Mouse (Mus musculus): ENCODE results near the gene Meis2. TPM values are rescaled to one million over a fixed set of nuclear protein-coding genes. Genes with fewer than 3 reads are reported as not detected.

The Meis2 gene
- 22.1 and 22.6 TPM in 2 replicates for polyA plus RNA-seq (2015; fragmentation: Nextera tagmentation; extraction: Ambion mirVana)

GRCm38 (mm10) chr2:116065570-116066005 lies at the start of gene Meis2:
Gene Meis2 (minus strand): TSS chr2:116065839.
- no peaks in the 10 kb centered on the region for H3K27me3 ChIP-seq (ENCODE audit: control insufficient read depth, insufficient read depth, low read length)
- H3K4me2 ChIP-seq (ENCODE audit: low read depth, low read length): peak within 1 kb of the TSS; percentile 90
- no peaks in the 10 kb centered on the region for H3K36me3 ChIP-seq (ENCODE audit: control insufficient read depth, insufficient read depth)
- H3K9ac ChIP-seq (ENCODE audit: low read length): peak within 1 kb of the TSS; percentile 86
- WGBS: under 1% methylated on average over 36 of the region's 37 CpGs
- H3K4me1 ChIP-seq (ENCODE audit: control insufficient read depth, insufficient read depth, low read length): peaks cover 5% of the 10 kb centered on the region; the same call in 1 of the 2 replicates
- ATAC-seq (replicated peaks; ENCODE audit: extremely low read depth, insufficient read depth, low FRiP score): peak; percentile 81
- no peaks in the 10 kb centered on the region for H3K9me3 ChIP-seq (replicated peaks; ENCODE audit: control insufficient read depth, low read length)
- H3K4me3 ChIP-seq (ENCODE audit: low read length): peak within 1 kb of the TSS; percentile 76
- peak within 1 kb of the TSS; percentile 99 for H3K27ac ChIP-seq (ENCODE audit: low read length)

- H3K27ac ChIP-seq (ENCODE audit: low read length): no peak overlapping the region
- no peaks in the 10 kb centered on the region for H3K27me3 ChIP-seq (ENCODE audit: control insufficient read depth, insufficient read depth, low read length)
- no peak overlapping the region for H3K9ac ChIP-seq (ENCODE audit: low read length)
- 59% methylated on average over 4 of the region's 4 CpGs for WGBS
- ATAC-seq (replicated peaks; ENCODE audit: extremely low read depth, insufficient read depth, low FRiP score): no peak
- no peaks in the 10 kb centered on the region; the same call in 1 of the 2 replicates for H3K9me3 ChIP-seq (replicated peaks; ENCODE audit: control insufficient read depth, low read length)
- H3K36me3 ChIP-seq (ENCODE audit: control insufficient read depth, insufficient read depth): no peaks in the 10 kb centered on the region
- no peak overlapping the region for H3K4me3 ChIP-seq (ENCODE audit: low read length)
- H3K4me1 ChIP-seq (ENCODE audit: control insufficient read depth, insufficient read depth, low read length): no peaks in the 10 kb centered on the region; the same call in 1 of the 2 replicates
- no peak overlapping the region for H3K4me2 ChIP-seq (ENCODE audit: low read depth, low read length)
Observed at GRCm38 (mm10) chr2:116106194-116106593, 40.6 kb upstream of the Meis2 start.

GRCm38 (mm10) chr2:116105179-116105578 lies 39.5 kb upstream of the Meis2 start:
- Histone ChIP-seq H3K36me3 (ENCODE audit: control insufficient read depth, insufficient read depth) (no peaks in the 10 kb centered on the region), H3K4me1 (ENCODE audit: control insufficient read depth, insufficient read depth, low read length) (no peaks in the 10 kb centered on the region; the same call in 1 of the 2 replicates), H3K9ac (ENCODE audit: low read length) (no peak overlapping the region), H3K27me3 (ENCODE audit: control insufficient read depth, insufficient read depth, low read length) (no peaks in the 10 kb centered on the region), H3K4me3 (ENCODE audit: low read length) (no peak overlapping the region), H3K4me2 (ENCODE audit: low read depth, low read length) (no peak overlapping the region), H3K9me3 (replicated peaks; ENCODE audit: control insufficient read depth, low read length) (no peaks in the 10 kb centered on the region; the same call in 1 of the 2 replicates), H3K27ac (ENCODE audit: low read length) (no peak overlapping the region)
- 47% methylated on average over 3 of the region's 3 CpGs for WGBS
- no peak for ATAC-seq (replicated peaks; ENCODE audit: extremely low read depth, insufficient read depth, low FRiP score)

- WGBS: 45% methylated on average over 5 of the region's 5 CpGs
- no peak for ATAC-seq (replicated peaks; ENCODE audit: extremely low read depth, insufficient read depth, low FRiP score)
Observed at GRCm38 (mm10) chr2:116103411-116103996, 37.9 kb upstream of the Meis2 start.

GRCm38 (mm10) chr2:116101221-116101620 lies 35.6 kb upstream of the Meis2 start:
- Histone ChIP-seq H3K27ac (ENCODE audit: low read length) (no peak overlapping the region), H3K27me3 (ENCODE audit: control insufficient read depth, insufficient read depth, low read length) (no peaks in the 10 kb centered on the region), H3K4me2 (ENCODE audit: low read depth, low read length) (no peak overlapping the region), H3K4me1 (ENCODE audit: control insufficient read depth, insufficient read depth, low read length) (peaks cover 3% of the 10 kb centered on the region; the same call in 1 of the 2 replicates), H3K9me3 (replicated peaks; ENCODE audit: control insufficient read depth, low read length) (no peaks in the 10 kb centered on the region), H3K4me3 (ENCODE audit: low read length) (no peak overlapping the region), H3K36me3 (ENCODE audit: control insufficient read depth, insufficient read depth) (no peaks in the 10 kb centered on the region), H3K9ac (ENCODE audit: low read length) (no peak overlapping the region)
- ATAC-seq (replicated peaks; ENCODE audit: extremely low read depth, insufficient read depth, low FRiP score): no peak

More at GRCm38 (mm10) chr2:116103411-116103996, 37.9 kb upstream of the Meis2 start:
- Histone ChIP-seq H3K9me3 (replicated peaks; ENCODE audit: control insufficient read depth, low read length) (no peaks in the 10 kb centered on the region), H3K4me2 (ENCODE audit: low read depth, low read length) (no peak overlapping the region), H3K27ac (ENCODE audit: low read length) (no peak overlapping the region), H3K36me3 (ENCODE audit: control insufficient read depth, insufficient read depth) (no peaks in the 10 kb centered on the region), H3K4me3 (ENCODE audit: low read length) (no peak overlapping the region), H3K9ac (ENCODE audit: low read length) (no peak overlapping the region), H3K4me1 (ENCODE audit: control insufficient read depth, insufficient read depth, low read length) (no peaks in the 10 kb centered on the region; the same call in 1 of the 2 replicates), H3K27me3 (ENCODE audit: control insufficient read depth, insufficient read depth, low read length) (no peaks in the 10 kb centered on the region)

- H3K4me3 ChIP-seq (ENCODE audit: low read length): no peak overlapping the region
- no peaks in the 10 kb centered on the region for H3K36me3 ChIP-seq (ENCODE audit: control insufficient read depth, insufficient read depth)
- H3K4me1 ChIP-seq (ENCODE audit: control insufficient read depth, insufficient read depth, low read length): no peaks in the 10 kb centered on the region
- no peak for ATAC-seq (replicated peaks; ENCODE audit: extremely low read depth, insufficient read depth, low FRiP score)
- no peaks in the 10 kb centered on the region for H3K27me3 ChIP-seq (ENCODE audit: control insufficient read depth, insufficient read depth, low read length)
- H3K9ac ChIP-seq (ENCODE audit: low read length): no peak overlapping the region
- H3K27ac ChIP-seq (ENCODE audit: low read length): no peak overlapping the region
- H3K9me3 ChIP-seq (replicated peaks; ENCODE audit: control insufficient read depth, low read length): peaks cover 5% of the 10 kb centered on the region
- 78% methylated on average over 2 of the region's 2 CpGs for WGBS
- H3K4me2 ChIP-seq (ENCODE audit: low read depth, low read length): no peak overlapping the region
Observed at GRCm38 (mm10) chr2:116080961-116081360, 15.3 kb upstream of the Meis2 start.

GRCm38 (mm10) chr2:116078841-116079240 lies 13.2 kb upstream of the Meis2 start:
- H3K27me3 ChIP-seq (ENCODE audit: control insufficient read depth, insufficient read depth, low read length): peaks cover 5% of the 10 kb centered on the region; the same call in 1 of the 2 replicates
- H3K27ac ChIP-seq (ENCODE audit: low read length): no peak overlapping the region
- peaks cover 5% of the 10 kb centered on the region for H3K9me3 ChIP-seq (replicated peaks; ENCODE audit: control insufficient read depth, low read length)
- no peak overlapping the region for H3K4me3 ChIP-seq (ENCODE audit: low read length)
- peaks cover 5% of the 10 kb centered on the region; the same call in 1 of the 2 replicates for H3K4me1 ChIP-seq (ENCODE audit: control insufficient read depth, insufficient read depth, low read length)
- no peak for ATAC-seq (replicated peaks; ENCODE audit: extremely low read depth, insufficient read depth, low FRiP score)
- H3K9ac ChIP-seq (ENCODE audit: low read length): no peak overlapping the region
- H3K36me3 ChIP-seq (ENCODE audit: control insufficient read depth, insufficient read depth): no peaks in the 10 kb centered on the region
- WGBS: 80% methylated on average over 2 of the region's 2 CpGs
- no peak overlapping the region for H3K4me2 ChIP-seq (ENCODE audit: low read depth, low read length)

GRCm38 (mm10) chr2:116077716-116078115 lies 12.1 kb upstream of the Meis2 start:
- H3K27ac ChIP-seq (ENCODE audit: low read length): no peak overlapping the region
- H3K36me3 ChIP-seq (ENCODE audit: control insufficient read depth, insufficient read depth): no peaks in the 10 kb centered on the region
- ATAC-seq (replicated peaks; ENCODE audit: extremely low read depth, insufficient read depth, low FRiP score): no peak
- H3K9me3 ChIP-seq (replicated peaks; ENCODE audit: control insufficient read depth, low read length): peaks cover 5% of the 10 kb centered on the region
- 60% methylated on average over 3 of the region's 3 CpGs for WGBS
- peaks cover 5% of the 10 kb centered on the region; the same call in 1 of the 2 replicates for H3K4me1 ChIP-seq (ENCODE audit: control insufficient read depth, insufficient read depth, low read length)
- H3K9ac ChIP-seq (ENCODE audit: low read length): no peak overlapping the region
- H3K27me3 ChIP-seq (ENCODE audit: control insufficient read depth, insufficient read depth, low read length): peaks cover 10% of the 10 kb centered on the region
- no peak overlapping the region for H3K4me2 ChIP-seq (ENCODE audit: low read depth, low read length)
- H3K4me3 ChIP-seq (ENCODE audit: low read length): no peak overlapping the region

GRCm38 (mm10) chr2:116076752-116077480 lies 11.3 kb upstream of the Meis2 start:
- Histone ChIP-seq H3K27me3 (ENCODE audit: control insufficient read depth, insufficient read depth, low read length) (peaks cover 11% of the 10 kb centered on the region), H3K4me3 (ENCODE audit: low read length) (no peak overlapping the region), H3K9ac (ENCODE audit: low read length) (no peak overlapping the region), H3K4me2 (ENCODE audit: low read depth, low read length) (no peak overlapping the region), H3K4me1 (ENCODE audit: control insufficient read depth, insufficient read depth, low read length) (peaks cover 12% of the 10 kb centered on the region), H3K9me3 (replicated peaks; ENCODE audit: control insufficient read depth, low read length) (peaks cover 5% of the 10 kb centered on the region), H3K36me3 (ENCODE audit: control insufficient read depth, insufficient read depth) (no peaks in the 10 kb centered on the region), H3K27ac (ENCODE audit: low read length) (no peak overlapping the region)
- ATAC-seq (replicated peaks; ENCODE audit: extremely low read depth, insufficient read depth, low FRiP score): no peak

All from heart, embryonic 16.5 days (tissue).